Mouse (Mus musculus) heart, embryonic 13.5 days (tissue): ENCODE measurements around the gene Npas1. TPM values are rescaled to one million over a fixed set of nuclear protein-coding genes. Genes with fewer than 3 reads are reported as not detected.

ENCODE experiments used
- ATAC-seq: fragments of 200-750 bp; cut with Nextera tagmentation; 2 replicates; pipeline ENCODE4 v1.8.0; 2017; ENCODE audit warnings: moderate TSS enrichment; ENCODE audit not compliant: insufficient number of reproducible peaks, low FRiP score, low TSS enrichment; ENCODE audit errors: extremely low read depth
- H3K27ac ChIP-seq: fragments of 300-500 bp; sonication (generic); replicated peaks from 2 replicates; pipeline ENCODE4 v1.5.1; 2015; ENCODE audit warnings: moderate library complexity, mild to moderate bottlenecking, inconsistent platforms
- H3K27me3 ChIP-seq: fragments of 300-500 bp; sonication (generic); replicated peaks from 2 replicates; pipeline ENCODE4 v1.6.1; 2015; ENCODE audit warnings: mild to moderate bottlenecking, inconsistent platforms
- H3K36me3 ChIP-seq: fragments of 300-500 bp; sonication (generic); 2 replicates; pipeline ENCODE4 v1.6.1; 2015; ENCODE audit warnings: mild to moderate bottlenecking, inconsistent platforms
- H3K4me1 ChIP-seq: fragments of 300-500 bp; sonication (generic); 2 replicates; pipeline ENCODE4 v1.6.1; 2015; ENCODE audit warnings: inconsistent platforms
- H3K4me2 ChIP-seq: fragments of 300-500 bp; sonication (generic); 2 replicates; pipeline ENCODE4 v1.6.1; 2015; ENCODE audit warnings: inconsistent platforms, mild to moderate bottlenecking, moderate library complexity
- H3K4me3 ChIP-seq: fragments of 300-500 bp; sonication (generic); 2 replicates; pipeline ENCODE4 v1.5.1; 2015; ENCODE audit warnings: moderate library complexity, mild to moderate bottlenecking, inconsistent platforms
- H3K9ac ChIP-seq: fragments of 300-500 bp; sonication (generic); 2 replicates; pipeline ENCODE4 v1.6.1; 2015; ENCODE audit warnings: inconsistent platforms, mild to moderate bottlenecking, moderate library complexity
- H3K9me3 ChIP-seq: fragments of 300-500 bp; sonication (generic); 2 replicates; pipeline ENCODE4 v1.6.1; 2016; ENCODE audit warnings: inconsistent platforms
- WGBS: fragments of 180-500 bp; shearing (Covaris S2); methylation state at CpG from one replicate; pipeline ENCODE4 v1.1.7; 2015; ENCODE audit warnings: mixed read lengths; 5-methylcytosine and 5-hydroxymethylcytosine counted together
- polyA plus RNA-seq: library from polyadenylated mRNA; unstranded; fragments of >200 nt; fragmentation: Nextera tagmentation; extraction: Ambion mirVana; gene quantifications from 2 replicates; pipeline ENCODE4 v1.2.1, GENCODE M21; 2015

Gene Npas1
- polyA plus RNA-seq, 1 experiment from 2014 or later, result 0.37 TPM

DNA sequence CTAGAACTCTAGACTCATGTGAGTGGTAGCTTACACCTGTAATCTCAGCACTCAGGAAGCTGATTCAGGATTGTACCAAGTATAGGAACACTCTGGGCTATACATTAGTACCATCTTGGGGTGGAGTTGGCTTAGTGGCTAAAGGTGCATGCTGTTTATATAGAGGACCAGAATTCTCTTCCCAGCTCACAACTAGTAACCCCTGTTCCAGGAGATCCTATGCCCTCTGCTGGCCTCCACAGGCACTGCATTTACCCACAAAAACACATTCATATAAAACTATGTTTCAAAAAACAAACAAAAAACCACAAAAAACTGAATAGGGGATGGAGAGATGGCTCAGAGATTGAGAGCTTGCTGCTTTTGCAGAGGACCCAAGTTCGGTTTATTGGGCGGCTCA is 15.8 kb upstream of the Npas1 start:
- peaks cover 38% of the 10 kb centered on the region for H3K36me3 ChIP-seq
- no peak for ATAC-seq
- 45% methylated on average over 2 of the region's 2 CpGs for WGBS
- H3K4me3 ChIP-seq, result no peak overlapping the region
- H3K27ac ChIP-seq, result no peak overlapping the region
- no peaks in the 10 kb centered on the region for H3K9me3 ChIP-seq
- no peaks in the 10 kb centered on the region for H3K4me1 ChIP-seq
- no peaks in the 10 kb centered on the region for H3K27me3 ChIP-seq
- H3K9ac ChIP-seq, result no peak overlapping the region
- no peak overlapping the region for H3K4me2 ChIP-seq

DNA sequence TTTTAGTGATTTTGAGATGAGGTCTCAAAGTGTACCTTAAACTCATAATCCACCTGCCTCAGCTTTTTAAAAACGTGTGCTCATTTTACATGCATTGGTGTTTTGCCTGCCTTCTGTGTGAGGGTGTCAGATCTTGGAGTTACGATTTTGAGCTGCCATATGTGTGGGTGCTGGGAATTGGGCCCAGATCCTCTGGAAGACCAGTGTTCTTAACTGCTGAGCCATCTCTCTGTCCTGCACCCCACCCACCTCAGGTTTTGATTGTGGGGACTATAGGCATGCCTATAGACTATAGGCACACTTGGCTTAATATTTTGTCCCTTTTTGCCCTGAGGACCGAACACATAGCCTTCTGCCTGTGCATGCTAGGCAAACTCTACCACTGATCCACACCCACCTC is 14.7 kb upstream of the Npas1 start:
- H3K27me3 ChIP-seq, result no peaks in the 10 kb centered on the region
- no peaks in the 10 kb centered on the region for H3K9me3 ChIP-seq
- H3K27ac ChIP-seq, result no peak overlapping the region
- peaks cover 26% of the 10 kb centered on the region for H3K36me3 ChIP-seq
- H3K4me3 ChIP-seq, result no peak overlapping the region
- H3K4me1 ChIP-seq, result no peaks in the 10 kb centered on the region
- WGBS, result 56% methylated on average over 3 of the region's 3 CpGs
- H3K9ac ChIP-seq, result no peak overlapping the region
- no peak for ATAC-seq
- H3K4me2 ChIP-seq, result no peak overlapping the region

DNA sequence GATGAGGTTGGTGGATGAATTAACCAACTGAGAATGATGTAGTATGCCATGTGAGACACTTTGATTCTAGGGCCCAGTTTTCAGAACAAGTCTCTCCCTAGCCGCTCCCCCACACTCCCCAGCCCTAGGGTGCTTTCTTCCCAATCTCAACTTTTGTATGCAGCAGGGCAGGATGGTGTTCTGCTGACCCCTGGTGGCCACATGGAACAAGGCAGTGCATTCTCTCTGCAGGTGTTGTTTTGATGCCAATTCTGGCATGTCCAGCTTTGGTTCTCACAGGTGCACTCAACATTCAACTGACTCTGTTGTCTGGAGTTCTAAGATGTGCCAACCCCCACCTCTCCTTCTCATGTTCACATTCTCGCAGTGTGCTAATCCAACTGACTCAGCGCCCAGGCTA is 14.2 kb upstream of the Npas1 start:
- Histone ChIP-seq H3K36me3 (peaks cover 22% of the 10 kb centered on the region), H3K9me3 (no peaks in the 10 kb centered on the region), H3K4me3 (no peak overlapping the region), H3K4me2 (no peak overlapping the region), H3K9ac (no peak overlapping the region), H3K27me3 (no peaks in the 10 kb centered on the region), H3K27ac (no peak overlapping the region), H3K4me1 (no peaks in the 10 kb centered on the region)
- WGBS, result 30% methylated on average over 3 of the region's 3 CpGs
- no peak for ATAC-seq

DNA sequence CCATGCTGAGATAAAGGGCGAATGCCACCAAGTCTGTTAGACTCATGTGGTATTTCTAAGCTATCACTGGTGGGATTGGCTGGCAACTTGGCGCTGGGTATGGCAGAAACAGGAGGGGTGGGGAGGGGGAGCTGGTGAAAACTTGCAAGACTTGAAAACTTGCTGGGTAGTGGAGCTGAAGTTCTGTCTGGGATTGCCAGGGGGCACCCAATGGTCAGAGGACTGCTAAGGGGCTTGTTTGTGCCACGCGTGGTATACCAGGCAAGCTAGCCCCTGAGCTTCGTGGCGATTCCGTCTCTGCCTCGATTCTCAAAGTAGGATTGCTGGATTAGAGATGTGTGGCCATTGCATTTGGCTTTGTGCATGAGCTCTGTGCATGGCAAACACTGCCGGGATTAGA is 12.4 kb upstream of the Npas1 start:
- no peak overlapping the region for H3K4me2 ChIP-seq
- no peak overlapping the region for H3K9ac ChIP-seq
- ATAC-seq, result no peak
- no peaks in the 10 kb centered on the region for H3K4me1 ChIP-seq
- H3K4me3 ChIP-seq, result no peak overlapping the region
- no peak overlapping the region for H3K27ac ChIP-seq
- H3K36me3 ChIP-seq, result peaks cover 5% of the 10 kb centered on the region; the same call in 1 of the 2 replicates
- H3K9me3 ChIP-seq, result no peaks in the 10 kb centered on the region
- 77% methylated on average over 9 of the region's 9 CpGs for WGBS
- no peaks in the 10 kb centered on the region for H3K27me3 ChIP-seq

DNA sequence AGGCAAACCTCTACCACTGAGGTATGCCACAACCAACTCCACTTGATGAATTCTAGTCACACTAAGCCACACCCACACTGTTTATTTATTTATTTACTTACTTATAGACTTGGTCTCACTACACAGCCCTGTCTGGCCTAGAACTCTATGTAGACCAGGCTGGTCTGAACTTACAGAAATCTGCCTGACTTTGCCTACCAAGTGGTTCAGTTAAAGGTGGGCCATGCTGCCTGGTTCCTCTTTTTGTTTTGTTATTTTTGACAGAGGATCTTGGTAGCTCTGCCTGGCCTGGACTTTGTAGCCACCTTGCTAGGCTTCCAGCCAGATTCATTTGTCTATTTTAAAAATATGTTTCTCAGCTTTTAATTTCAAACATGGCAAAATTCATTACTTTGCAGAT is 11.3 kb upstream of the Npas1 start:
- Histone ChIP-seq H3K4me1 (no peaks in the 10 kb centered on the region), H3K4me2 (no peak overlapping the region), H3K4me3 (no peak overlapping the region), H3K9me3 (no peaks in the 10 kb centered on the region), H3K36me3 (0 out of 2 replicates have a peak, but pooled peaks cover under 1% of the 10 kb centered on the region), H3K9ac (no peak overlapping the region), H3K27ac (no peak overlapping the region), H3K27me3 (no peaks in the 10 kb centered on the region; the same call in 1 of the 2 replicates)
- ATAC-seq, result no peak

DNA sequence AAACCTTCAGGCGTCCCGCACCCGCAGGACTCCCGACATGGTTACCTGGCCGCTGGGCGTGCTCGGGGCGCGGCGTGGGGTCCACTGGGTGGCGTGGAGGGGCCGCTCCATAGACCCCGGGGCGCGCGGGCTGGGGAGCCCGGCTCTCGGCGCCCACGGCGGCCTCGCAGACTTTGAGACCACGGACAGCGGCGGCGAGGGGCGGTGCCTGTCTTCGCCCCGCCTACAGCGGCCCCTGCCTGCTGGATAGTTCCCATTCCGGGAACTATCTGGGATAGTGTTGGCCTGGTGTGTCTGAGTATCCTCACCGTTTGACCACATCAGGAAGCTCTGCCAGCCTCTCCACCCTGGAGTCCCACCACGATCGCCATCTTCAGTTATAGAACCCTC is 933 bp downstream of the Npas1 start:
- Histone ChIP-seq H3K9me3 (peaks cover 3% of the 10 kb centered on the region), H3K9ac (no peak overlapping the region), H3K27me3 (peaks cover 87% of the 10 kb centered on the region), H3K4me1 (peaks cover 21% of the 10 kb centered on the region), H3K27ac (no peak overlapping the region), H3K36me3 (no peaks in the 10 kb centered on the region), H3K4me2 (peak overlapping the region; percentile 67), H3K4me3 (peak overlapping the region; percentile 43)
- ATAC-seq, result no peak; the same call in 1 of the 2 replicates
- 2% methylated on average over 34 of the region's 34 CpGs for WGBS

DNA sequence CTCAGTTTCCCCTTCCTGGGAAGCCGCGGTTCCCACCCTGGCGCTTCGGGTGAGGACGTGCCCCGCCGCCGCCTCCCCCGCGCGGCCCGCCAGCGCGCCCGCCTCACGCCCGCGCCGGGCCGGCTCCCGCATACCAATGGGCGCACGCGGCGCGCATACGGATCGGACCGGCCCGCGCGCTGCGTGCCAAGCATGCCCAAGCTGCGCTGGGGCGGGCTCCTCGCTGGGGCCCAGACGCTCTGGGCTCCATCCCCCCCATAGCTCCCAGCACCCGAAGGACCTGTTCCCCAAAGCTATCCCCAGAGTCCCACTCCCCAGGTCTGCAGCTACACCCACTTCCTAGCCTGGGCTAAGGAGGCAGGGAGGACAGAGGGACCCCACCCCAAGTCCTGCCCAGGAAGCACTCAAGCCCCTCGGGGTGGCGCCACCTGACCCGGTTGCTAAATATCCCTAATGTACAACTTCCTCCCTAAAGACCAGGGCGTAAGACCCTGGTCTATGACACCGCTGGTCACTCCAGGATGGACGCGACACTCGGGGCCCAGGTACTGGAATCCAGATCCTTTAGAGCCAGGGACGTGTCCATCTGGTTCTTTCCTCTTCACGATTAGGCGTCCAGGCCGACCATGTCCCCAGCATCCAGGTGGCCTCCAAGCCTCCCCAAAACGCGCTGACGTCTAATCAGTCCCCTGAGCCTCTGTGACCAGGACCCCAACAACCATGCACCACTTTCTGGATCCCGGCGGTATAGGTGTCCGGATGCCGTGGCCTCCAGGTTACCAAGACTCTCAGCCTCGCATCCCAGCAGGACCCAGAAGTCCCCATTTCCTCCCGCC is 1.5 kb downstream of the Npas1 start:
- Histone ChIP-seq H3K4me2 (peak overlapping the region; percentile 67), H3K36me3 (no peaks in the 10 kb centered on the region), H3K9me3 (peaks cover 3% of the 10 kb centered on the region), H3K27me3 (peaks cover 90% of the 10 kb centered on the region), H3K27ac (no peak overlapping the region), H3K9ac (no peak overlapping the region), H3K4me3 (peak overlapping the region; percentile 43), H3K4me1 (peaks cover 21% of the 10 kb centered on the region)
- WGBS, result 3% methylated on average over 46 of the region's 59 CpGs
- no peak for ATAC-seq

DNA sequence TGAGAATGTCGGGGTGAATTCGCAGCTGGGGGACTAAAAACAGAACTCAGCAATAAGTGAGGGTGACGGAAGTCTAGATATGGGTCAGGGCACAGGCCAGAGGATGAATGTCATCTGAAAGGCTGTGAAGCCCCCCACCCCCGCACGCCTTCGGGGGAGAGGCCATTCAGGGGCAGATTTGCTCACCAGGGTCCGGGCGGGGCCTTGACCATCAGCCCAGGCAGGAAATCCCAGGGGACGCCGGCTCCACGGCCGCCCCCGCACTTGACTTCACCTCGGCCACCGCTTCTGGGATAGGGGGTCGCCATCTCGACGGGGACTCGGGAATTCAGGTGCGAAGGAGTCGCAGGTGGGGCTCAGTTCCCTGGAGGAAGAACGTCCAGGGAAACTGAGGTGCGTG is 2.2 kb downstream of the Npas1 start:
- Histone ChIP-seq H3K9ac (no peak overlapping the region), H3K4me2 (peak overlapping the region; percentile 67), H3K36me3 (no peaks in the 10 kb centered on the region), H3K9me3 (peaks cover 3% of the 10 kb centered on the region), H3K4me3 (peak overlapping the region; percentile 43), H3K27me3 (peaks cover 90% of the 10 kb centered on the region), H3K4me1 (peaks cover 21% of the 10 kb centered on the region), H3K27ac (no peak overlapping the region)
- WGBS, result 3% methylated on average over 23 of the region's 23 CpGs
- no peak for ATAC-seq

DNA sequence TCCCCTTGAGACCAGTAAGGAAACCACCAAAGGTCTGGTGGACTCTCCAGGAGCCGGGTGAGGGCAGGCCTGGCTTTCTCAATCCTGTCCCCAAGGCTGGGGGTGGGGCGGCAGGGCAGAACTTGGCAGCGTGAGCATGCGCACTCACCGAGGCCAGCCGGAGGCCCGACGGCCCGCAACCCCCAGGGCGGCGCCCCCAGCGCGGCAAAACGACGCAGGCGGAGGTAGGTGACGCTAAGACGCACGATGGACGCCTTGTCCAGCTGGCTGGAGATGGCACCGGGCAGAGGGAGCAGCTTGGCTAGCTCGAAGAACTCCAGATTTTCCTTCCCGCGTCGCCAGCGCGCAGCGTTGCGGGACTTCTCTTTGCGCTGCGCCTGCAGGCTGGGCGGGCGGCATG is 3.1 kb downstream of the Npas1 start:
- Histone ChIP-seq H3K36me3 (no peaks in the 10 kb centered on the region), H3K27me3 (peaks cover 92% of the 10 kb centered on the region), H3K27ac (no peak overlapping the region), H3K4me2 (peak overlapping the region; percentile 50), H3K4me3 (peak overlapping the region; percentile 32), H3K4me1 (peaks cover 21% of the 10 kb centered on the region), H3K9me3 (peaks cover 3% of the 10 kb centered on the region), H3K9ac (no peak overlapping the region)
- WGBS, result 6% methylated on average over 33 of the region's 33 CpGs
- ATAC-seq, result no peak

DNA sequence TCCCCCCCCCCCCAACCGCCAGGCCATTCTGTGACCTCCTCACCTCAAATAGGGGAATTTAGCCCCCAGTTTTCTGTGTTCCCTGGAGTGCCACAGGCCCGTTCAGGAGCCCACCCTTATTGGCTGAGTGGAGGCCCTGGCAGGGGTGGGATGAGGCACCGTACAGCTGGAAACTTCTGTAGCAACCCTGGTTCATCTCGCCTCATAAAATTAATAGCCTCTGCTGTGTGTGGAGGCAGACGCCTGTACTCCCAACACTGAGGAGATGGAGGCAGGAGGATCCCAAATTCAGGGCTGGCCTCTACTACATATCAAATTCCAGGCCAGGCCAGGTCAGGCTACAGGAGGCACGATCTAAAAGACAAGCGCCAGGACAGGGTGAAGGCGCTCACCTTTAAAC is 3.7 kb downstream of the Npas1 start:
- ATAC-seq, result no peak
- WGBS, result 63% methylated on average over 8 of the region's 8 CpGs
- H3K27me3 ChIP-seq, result peaks cover 96% of the 10 kb centered on the region
- H3K4me1 ChIP-seq, result peaks cover 21% of the 10 kb centered on the region
- H3K9ac ChIP-seq, result no peak overlapping the region
- peaks cover 3% of the 10 kb centered on the region for H3K9me3 ChIP-seq
- H3K36me3 ChIP-seq, result no peaks in the 10 kb centered on the region
- no peak overlapping the region for H3K4me3 ChIP-seq
- no peak overlapping the region for H3K4me2 ChIP-seq
- H3K27ac ChIP-seq, result no peak overlapping the region

DNA sequence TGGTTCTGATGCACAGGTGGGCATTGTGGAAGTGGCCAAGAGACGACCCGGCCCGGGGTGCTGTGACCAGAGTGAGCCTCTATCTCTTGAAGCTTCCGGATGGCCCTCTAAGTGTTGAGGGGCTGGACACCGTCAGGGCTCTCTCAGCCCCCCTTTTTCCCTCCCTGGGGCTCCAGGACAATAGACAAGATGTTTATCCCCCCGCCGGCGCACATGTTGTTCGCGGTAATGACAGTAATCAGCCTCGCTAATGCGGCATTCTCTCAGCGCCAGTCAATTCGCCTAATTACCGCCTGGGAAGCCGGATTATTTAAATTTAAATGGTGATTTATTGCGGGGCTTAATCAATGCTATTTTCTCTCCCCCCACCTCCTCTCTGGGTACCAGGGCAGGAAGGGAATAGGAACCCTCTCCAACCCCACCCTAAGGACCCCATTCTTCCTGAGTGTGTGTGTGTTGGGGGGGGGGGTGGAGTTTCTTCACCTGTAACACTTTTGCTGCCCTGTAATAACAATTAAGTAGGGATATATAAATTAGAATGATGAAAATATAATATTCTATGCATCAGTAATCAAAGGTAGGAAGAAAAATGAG is 5.3 kb downstream of the Npas1 start:
- Histone ChIP-seq H3K27ac (no peak overlapping the region), H3K4me3 (no peak overlapping the region), H3K9me3 (peaks cover 3% of the 10 kb centered on the region; the same call in 1 of the 2 replicates), H3K36me3 (no peaks in the 10 kb centered on the region), H3K27me3 (peaks cover 94% of the 10 kb centered on the region), H3K9ac (no peak overlapping the region), H3K4me2 (no peak overlapping the region), H3K4me1 (peaks cover 21% of the 10 kb centered on the region)
- 9% methylated on average over 17 of the region's 17 CpGs for WGBS
- no peak for ATAC-seq

DNA sequence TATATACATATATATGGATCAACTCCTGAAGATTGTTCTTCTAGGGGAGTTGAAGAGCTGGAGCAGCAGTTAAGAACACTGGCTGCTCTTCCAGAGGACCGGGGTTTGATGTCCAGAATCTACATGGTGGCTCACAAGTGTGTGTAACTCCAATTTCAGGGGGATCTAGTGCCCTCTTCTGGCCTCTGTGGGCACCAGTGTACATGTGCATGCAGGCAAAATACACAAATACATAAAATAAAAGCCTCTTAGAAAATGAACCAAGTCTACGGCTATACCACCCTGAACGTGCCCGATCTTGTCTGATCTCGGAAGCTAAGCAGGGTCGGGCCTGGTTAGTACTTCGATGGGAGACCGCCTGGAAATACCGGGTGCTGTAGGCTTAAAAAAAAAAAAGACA is 6.0 kb downstream of the Npas1 start:
- peaks cover 88% of the 10 kb centered on the region for H3K27me3 ChIP-seq
- no peaks in the 10 kb centered on the region for H3K36me3 ChIP-seq
- H3K4me3 ChIP-seq, result no peak overlapping the region
- ATAC-seq, result no peak
- peaks cover 20% of the 10 kb centered on the region for H3K4me1 ChIP-seq
- no peak overlapping the region for H3K27ac ChIP-seq
- no peak overlapping the region for H3K4me2 ChIP-seq
- no peak overlapping the region for H3K9ac ChIP-seq
- peaks cover 3% of the 10 kb centered on the region; the same call in 1 of the 2 replicates for H3K9me3 ChIP-seq
- 35% methylated on average over 9 of the region's 9 CpGs for WGBS
